Mouse (Mus musculus) brain, embryonic 18.5 days (tissue): ENCODE results near the gene Castor2.

Experiments
- DNase-seq: peaks from one replicate; pipeline ENCODE4 v3.0.0-alpha.2; 2012; ENCODE audit warnings: low read depth, low spot score

The Castor2 gene

DNA sequence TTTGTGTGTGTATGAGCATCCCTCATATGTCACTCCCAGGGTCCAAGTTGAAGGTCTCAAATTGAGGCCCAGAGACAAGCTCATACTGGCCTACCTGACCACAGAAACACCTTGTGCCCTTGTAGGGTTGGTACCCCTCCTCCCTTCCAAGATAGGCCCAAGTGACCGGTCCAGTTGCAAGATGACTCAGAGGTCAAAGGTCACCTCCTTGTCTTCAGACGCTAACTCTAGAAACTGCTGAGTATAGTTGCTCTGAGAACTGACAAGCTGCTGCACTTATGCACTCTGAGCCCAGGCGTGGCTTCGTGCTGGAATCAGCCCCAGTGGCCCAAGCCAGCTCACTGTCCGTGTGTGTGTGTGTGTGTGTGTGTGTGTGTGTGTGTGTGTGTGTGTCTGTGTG is 2.4 kb downstream of the Castor2 start:
- no peak for DNase-seq

DNA sequence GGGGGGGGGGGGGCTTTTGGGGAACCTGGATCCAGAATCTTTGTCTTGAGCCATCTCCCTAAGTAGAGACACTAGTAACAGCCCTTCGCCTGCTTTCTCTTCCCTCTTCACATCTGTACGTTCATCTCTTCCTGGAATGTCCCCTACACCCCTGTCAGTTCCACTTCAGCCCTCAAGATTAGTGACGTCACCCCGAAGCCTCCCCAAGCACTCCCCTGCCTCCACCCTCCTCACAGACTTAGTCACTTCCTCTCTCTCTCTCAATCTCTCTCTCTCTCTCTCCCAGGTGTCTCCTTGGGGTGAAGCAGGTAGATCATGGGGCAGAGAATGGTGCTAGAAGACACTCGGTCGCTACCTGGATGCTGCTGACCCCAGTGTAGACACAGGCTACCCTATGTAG is 3.2 kb downstream of the Castor2 start:
- DNase-seq = no peak

DNA sequence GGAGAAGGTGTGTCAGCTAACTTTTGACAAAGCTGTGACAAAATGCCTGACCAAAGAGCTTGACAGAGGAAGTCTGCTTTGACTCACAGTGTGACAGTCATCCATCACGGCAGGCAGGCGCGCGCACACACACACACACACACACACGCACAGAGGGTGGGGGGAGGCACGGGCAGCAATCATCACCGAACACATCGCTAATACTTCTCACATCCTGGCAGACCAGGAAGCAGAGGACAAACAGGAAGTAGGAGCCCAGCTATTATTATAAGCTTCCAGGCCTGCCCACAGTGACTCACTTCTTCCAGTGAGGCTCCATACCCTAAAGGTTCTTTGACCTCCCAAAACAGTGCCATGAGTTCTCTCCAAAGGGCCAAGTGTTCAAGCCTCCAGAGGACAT is 6.3 kb downstream of the Castor2 start:
- DNase-seq = no peak

DNA sequence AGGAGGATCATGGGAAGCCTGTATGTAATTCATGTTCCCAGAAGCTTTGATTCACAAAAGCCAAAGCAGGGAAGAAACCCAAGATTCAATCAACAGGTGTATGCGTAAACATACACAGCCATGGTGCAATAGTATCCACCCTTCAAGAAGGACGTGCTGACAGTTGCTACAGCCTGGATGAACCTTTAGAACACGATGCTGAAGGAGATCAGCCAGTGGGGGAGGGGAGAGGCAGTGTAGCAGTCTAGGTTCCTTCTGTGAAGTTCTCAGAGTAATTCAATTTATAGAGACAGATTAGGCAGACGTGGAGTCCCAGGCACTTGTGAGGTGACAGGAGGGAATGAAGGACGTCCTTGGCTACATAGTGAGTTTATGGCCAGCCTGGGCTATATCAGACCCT is 15.5 kb downstream of the Castor2 start:
- no peak for DNase-seq

DNA sequence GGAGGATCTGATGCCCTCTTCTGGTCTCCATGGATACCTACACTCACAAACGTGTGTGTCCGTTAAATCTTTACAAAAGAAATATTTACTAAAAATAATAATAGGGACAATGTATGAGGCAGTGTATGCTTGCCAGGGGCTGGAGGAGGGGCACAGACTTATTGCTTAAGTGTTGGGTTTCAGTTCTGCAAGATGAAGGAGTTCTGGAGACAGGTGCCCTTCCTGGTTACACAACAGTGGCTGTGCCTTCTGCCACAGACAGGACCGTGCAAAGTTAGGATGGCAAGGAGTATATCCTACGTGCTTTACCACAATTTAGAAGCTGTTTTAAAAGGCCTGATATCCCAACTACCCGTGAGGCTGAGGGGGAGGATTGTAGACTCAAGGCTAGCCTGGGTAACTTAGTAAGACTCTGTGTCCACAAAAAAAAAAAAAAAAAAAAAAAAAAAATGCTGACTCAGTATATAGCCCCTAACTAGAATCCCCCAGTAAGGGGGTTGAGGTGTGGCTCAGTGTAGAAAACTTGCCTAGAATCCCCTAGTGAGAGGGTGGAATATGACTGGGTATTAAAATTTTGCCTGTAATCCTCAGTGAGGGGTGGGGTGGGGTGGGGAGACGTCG is 16.2 kb downstream of the Castor2 start:
- no peak for DNase-seq

DNA sequence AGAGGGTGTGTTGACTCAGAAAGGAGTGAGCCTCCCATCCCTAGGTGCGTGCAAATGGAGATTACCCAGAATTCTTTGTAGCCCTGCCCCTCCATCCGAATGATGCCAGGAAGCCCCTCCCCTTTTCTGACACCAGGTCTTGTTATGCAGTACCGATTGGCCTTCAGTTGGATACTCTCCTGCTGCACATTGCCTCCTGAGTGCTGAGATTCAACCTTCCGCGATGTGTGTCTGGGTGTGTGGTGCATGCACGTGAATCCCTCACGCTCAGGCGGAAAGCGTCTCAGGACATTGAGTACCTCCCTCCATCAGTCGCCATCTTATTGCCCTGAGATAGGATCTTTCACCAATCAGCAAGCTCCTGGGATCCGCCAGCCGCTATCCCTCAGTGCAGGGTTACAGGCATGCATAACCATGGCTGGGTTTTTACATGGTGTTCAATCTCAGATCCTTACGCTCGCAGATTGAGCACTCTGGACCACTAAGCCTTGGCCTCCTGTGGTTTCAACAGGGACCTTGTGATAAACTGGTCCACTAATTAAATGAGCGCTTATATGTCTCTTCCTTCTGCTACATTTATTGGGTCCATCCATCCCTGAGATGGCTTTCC is 19.4 kb downstream of the Castor2 start:
- no peak for DNase-seq

DNA sequence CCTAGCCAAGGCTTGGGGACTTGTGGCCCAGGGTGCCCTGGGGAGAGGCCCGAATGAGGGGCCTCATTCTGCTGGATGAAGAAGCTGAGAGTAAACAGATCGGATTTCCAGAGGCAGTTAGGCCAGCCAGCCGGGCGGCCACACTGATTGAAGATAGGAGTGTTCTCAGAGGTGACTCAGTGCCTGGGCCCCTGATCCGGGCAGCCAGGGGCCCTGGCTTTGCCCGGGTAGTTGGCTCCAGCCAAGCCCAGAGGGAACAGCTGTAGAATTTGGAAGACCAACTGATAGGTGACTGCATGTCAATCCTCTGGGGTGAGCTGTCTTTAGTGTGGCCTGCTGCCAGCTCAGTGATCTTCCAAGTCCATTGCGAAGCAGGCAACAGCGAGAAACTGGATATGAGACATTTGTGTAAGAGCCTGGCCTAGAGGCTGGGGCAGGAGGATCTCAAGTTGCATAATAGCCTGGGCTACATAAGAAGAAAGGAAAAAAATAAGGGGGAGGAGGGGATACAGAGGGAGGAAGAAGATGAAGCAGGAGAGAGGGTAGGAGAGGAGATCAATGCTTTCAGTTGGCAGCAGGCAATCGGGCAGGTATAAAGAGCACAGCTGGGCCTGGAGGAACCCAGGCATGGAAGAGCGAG is 20.1 kb downstream of the Castor2 start:
- DNase-seq = no peak

DNA sequence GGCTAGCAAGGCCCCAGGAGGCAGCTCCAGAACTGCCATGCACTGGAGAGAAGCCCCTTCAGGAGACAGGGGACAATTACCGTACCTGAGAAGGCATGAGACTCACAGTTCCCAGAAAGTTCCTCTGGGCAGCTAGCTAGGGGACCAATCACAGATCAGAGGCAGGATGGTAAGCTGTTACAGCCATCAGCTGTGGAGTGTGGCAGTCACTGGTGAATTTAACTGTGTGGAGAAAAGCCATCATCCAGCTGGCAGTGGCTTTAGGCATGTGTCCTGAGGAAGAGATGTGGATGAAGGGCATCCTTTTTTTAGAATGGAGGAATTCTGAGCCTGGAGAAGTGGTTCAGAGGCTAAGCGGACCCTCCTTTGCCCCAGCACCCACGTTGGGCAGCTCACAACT is 20.6 kb downstream of the Castor2 start:
- DNase-seq = no peak

DNA sequence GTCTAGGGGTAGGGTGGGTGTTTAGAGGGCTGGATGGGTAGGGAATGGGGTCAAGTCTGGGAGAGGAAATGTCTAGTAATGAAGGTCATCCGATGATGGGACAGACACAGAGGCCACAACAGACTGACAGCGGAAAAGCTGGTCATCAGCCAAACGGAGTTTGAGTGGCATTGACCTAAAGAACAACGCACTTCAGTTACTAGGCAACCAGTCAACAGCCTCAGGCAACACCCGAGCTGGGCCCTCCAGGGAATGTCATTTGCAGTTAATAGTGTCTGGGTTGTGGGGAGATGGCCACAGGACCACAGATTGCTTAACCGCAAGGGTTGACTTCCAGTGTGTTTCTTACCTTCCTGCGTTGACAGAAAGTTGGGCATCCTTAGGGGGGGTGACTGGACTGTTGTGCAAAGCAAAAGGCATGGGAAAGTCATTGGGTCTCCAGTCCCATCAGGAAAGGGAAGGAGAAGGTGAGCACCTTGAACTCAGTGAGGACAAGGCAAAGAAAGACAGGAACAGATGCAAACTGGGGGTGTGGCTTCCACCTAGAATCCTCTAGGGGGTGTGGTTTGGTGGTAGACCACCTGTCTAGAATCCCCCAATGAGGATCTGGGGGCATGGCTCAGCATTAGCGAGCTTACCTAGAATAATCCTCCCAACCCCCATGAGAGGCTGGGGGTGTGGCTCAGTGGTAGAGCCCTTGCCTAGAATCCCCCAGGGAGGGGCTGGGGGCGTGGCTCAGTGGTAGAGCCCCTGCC is 21.8 kb downstream of the Castor2 start:
- DNase-seq = no peak

DNA sequence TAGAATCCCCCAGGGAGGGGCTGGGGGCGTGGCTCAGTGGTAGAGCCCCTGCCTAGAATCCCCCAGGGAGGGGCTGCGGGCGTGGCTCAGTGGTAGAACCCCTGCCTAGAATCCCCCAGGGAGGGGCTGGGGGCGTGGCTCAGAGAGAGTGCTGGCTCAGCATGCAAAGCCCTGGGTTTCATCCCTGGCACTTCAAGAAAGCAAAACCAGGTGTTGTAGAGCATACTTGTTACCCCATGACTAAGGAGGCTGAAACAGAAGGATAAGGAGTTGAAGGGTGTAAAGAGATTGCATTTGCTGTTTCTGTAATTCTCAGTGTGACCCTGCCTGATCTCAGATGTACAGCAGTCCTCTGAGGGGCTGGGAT is 22.4 kb downstream of the Castor2 start:
- no peak for DNase-seq

DNA sequence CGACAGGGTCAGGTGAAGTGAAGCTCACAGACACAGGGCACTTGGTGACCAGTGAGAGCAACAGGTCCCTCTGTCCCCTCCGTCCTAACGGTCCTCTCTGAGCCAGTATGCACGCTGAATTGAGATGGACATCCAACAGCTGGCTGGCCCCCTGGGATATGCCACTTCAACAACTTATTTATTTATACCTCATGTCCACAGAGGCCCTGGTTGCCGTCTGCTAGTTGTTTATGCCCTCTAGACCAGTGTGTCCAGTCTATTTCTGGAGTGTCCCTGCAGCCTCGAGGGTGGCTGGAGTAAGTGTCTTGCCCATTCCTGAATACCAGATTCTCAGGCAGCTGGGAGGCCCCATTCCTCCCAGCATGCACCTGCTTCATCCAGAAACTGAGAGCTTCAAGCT is 24.3 kb downstream of the Castor2 start:
- DNase-seq = no peak

DNA sequence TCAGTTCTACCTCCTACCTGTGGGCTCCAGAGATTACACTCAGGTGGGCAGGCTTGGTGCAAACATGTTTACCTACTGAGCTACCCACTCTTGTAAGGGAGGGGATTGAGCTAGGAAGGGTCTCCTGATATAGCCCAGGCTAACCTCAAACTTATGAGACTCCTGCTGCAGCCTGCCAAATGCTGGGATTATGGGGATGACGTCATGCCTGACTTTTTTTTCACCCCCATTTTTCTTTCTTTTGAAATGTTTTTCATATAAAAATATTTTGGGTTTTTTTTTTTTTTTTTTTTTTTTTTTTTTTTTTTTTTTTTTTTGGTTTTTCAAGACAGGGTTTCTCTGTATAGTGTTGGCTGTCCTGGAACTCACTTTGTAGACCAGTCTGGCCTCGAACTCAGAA is 26.7 kb downstream of the Castor2 start:
- no peak for DNase-seq

DNA sequence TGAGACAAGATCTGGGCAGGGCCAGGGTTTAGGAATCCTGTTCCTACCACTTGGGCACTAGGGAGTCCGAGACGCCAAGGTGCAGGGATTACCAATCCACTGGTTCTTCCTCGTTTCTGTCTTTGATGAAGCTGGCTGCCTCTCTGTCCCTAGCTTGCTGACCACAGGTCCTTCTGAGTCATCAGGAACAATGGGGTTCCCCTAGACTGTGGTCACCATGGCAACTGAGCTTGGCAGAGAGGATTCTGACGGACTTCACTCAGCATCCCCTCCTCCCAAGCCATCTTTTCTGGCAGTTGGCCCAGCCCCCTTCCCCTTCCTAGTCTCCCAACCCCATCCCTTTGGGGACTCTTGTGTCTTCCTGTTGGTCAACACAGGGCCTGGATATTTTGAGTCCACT is 32.1 kb downstream of the Castor2 start:
- peak; percentile 10 for DNase-seq

DNA sequence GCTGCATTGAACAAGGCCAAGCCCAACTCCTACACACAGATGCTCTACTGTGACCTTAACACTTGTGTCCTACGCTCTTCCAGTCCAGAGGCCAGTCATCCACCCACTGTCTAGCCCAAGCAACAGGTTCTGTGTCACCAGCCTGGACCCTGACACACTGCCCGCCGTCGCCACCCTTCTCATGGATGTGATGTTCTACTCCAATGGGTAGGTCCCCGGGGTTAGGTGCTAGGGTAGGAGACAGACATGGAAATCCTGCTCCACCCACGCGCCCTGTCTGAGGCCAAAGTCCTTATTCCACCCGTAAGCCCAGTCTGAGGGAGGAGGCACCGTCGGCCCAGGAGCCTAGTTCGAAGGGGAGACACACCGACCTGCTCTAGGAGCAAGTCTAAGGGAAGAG is 36.5 kb downstream of the Castor2 start:
- DNase-seq = no peak

DNA sequence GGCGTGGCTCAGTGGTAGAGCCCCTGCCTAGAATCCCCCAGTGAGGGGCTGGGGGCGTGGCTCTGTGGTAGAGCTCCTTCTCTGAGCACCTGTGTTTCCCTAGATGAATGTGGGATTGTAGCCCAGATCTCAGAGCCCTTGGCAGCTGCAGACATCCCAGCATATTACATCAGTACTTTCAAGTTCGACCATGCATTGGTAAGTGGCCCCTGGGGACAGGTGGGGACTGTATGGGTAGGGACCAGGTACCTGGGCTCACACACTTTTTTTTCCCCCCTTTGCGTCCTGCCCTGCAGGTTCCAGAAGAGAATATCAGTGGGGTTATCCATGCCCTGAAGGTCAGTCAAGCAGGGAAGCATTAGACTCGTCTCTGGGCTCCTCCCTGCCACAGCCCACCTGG is 38.4 kb downstream of the Castor2 start:
- no peak for DNase-seq

DNA sequence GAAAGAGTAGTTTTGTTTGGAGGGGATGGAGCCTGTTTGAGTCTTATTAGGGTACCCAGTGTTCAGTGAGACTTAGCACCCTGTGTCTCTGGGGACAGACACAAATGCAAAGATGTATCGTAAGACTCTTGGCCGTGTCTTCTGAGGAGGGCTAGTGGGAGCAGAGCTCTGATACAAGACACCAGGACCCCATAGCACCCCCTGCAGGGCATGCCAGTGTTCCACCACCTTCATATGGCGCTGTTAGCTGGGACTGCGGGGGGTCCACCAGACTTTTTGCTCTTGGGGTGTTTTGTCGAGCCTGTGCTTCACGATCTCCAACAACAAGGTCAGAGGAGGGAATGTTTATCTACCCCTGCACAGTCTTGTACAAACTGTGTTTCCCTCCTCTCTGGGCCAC is 39.9 kb downstream of the Castor2 start:
- no peak for DNase-seq

DNA sequence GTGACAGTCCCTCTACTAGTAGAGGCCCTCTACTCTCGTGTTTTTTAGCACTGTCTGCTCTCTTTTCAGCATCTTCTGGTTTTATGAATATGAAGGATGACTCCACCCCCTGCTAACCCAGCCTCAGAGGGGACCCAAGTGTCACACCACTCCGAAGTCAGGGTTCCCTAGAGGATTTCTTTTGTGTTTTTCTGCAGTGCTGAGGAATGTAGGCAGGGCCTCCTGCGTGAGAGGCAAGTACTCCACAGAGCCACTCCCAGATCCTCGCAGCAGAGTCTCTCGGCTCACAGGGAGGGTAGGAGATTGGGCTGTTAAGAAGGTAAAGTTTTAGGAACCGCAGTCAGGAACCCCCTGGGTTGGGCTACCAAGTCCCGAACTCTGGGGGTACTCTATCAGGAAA is 41.7 kb downstream of the Castor2 start:
- no peak for DNase-seq

DNA sequence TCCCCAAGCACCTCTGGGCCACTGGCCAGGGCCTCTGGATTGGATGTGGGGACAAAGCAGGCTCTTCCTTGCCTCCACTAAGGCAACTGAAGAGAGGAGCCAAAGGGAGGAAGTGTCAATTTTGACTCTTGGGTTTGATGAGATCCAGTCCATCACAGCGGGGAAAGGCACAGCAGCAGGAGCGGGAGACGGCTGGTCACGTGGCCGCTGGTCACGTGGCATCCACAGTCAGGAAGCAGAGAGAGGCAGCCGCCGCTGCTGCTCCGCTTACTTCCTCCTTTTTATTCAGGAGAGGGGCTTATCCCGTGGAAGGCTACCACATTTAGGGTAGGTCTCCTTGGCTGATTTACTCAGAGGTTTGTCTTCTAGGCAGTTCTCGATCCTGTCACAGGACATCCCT is 42.9 kb downstream of the Castor2 start:
- DNase-seq = no peak

DNA sequence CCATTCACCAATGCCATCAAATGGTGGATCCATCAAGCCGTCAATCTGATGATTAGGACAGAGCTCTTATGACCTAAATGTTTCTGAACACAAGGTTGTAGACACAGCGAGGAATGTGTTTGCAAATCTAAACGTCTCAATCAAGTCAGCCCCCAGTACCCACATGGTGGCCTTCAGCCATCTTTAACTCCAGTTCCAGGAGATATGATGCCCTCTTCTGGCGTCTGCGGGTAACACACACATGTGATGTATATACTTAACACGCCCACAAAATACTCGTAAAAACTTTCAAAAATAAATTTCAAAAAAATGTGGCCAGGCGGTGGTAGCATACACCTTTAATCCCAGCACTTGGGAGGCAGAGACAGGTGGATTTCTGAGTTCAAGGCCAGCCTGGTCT is 45.5 kb downstream of the Castor2 start:
- DNase-seq = no peak

DNA sequence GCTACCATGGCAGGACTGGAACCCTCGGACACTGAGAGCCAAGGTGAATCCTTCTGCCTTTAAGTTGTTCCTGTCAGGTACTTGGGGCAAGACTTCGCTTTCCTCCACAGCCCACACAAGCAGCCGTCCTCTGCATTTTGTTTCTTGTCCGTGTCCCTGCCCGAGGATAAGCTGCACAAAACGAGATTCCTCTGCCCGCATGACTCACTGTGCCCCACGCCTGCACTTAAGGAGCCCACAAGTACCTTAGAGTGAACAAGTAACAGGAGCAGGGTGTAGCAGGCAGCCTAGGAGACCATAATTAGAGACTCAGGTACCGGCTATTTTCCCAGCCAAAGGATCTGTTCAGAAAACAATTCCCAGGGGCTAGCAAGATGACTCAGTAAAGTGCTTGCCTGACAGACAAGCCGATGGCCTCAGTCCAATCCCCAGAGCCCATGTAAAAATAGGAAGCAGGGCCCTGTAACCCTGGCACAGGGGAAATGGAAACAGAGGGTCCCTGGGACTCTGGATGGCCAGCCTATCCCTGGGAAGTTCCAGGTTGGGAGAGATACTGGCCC is 47.8 kb downstream of the Castor2 start:
- DNase-seq = no peak

DNA sequence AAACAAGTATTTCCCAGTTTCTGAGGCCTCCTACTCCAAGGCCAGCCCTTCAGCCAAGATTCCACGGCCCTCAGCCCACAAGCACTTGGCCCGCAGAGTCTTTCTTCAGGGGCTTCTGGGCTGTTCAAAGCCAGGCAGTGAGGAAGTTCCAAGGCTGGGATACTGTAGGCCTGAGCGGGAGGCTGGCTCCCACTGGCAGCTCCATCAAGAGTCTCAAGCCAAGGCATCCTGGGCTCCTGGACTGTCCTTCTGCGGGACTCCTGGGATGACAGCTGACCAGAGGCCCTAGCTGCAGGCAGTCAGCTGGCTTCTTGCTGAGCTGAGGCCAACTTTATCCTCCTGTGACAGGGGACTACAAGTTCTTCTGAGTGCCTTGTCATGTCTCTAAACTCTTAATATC is 48.6 kb downstream of the Castor2 start:
- no peak for DNase-seq

DNA sequence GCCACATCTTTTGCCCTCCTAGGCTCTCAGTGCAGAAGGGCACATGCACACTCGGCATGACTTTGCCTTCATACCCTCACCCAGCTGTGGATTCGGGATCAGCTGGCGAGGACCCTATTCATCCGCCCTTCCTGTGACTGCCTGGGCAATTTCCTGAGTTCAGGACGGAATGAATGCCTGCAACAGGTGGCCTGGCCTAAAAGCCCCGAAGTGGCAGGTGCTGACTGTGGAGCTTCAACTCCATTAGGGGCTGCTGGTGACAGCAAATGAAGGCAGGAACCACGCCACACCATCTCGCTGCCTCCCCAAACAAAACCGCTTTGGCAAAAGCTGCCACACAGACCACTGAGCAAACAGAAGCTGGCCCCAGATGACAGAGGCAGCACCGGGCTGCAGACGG is 52.4 kb downstream of the Castor2 start:
- DNase-seq = no peak
